Mouse (Mus musculus): ENCODE results near the gene Ccdc33. TPM values are rescaled to one million over a fixed set of nuclear protein-coding genes. Genes with fewer than 3 reads are reported as not detected.

The Ccdc33 gene
- polyA plus RNA-seq, 1 experiment from 2014 or later: 0.07 TPM

GRCm38 (mm10) chr9:58063531-58063930 lies 55.1 kb downstream of the Ccdc33 start, which contains the start of gene Stra6:
Stra6 (plus strand) TSS chr9:58063788.
- no peak for ATAC-seq (ENCODE audit: extremely low read depth, insufficient number of reproducible peaks, low FRiP score, low TSS enrichment)
- H3K9ac ChIP-seq: no peak within 1 kb of the TSS
- H3K27me3 ChIP-seq (replicated peaks): peaks cover 72% of the 10 kb centered on the region
- H3K9me3 ChIP-seq: no peaks in the 10 kb centered on the region
- H3K4me3 ChIP-seq: no peak within 1 kb of the TSS
- H3K36me3 ChIP-seq: no peaks in the 10 kb centered on the region
- peaks cover 39% of the 10 kb centered on the region for H3K4me1 ChIP-seq
- H3K27ac ChIP-seq (replicated peaks): no peak within 1 kb of the TSS
- no peak within 1 kb of the TSS for H3K4me2 ChIP-seq
- WGBS: 3% methylated on average over 3 of the region's 3 CpGs

GRCm38 (mm10) chr9:58060677-58061667 lies 57.7 kb downstream of the Ccdc33 start:
- WGBS: 7% methylated on average over 23 of the region's 23 CpGs
- no peaks in the 10 kb centered on the region for H3K36me3 ChIP-seq
- H3K27ac ChIP-seq (replicated peaks): no peak overlapping the region
- no peak for ATAC-seq (ENCODE audit: extremely low read depth, insufficient number of reproducible peaks, low FRiP score, low TSS enrichment)
- peaks cover 23% of the 10 kb centered on the region for H3K4me1 ChIP-seq
- H3K4me3 ChIP-seq: no peak overlapping the region
- H3K9ac ChIP-seq: no peak overlapping the region
- H3K27me3 ChIP-seq (replicated peaks): peaks cover 83% of the 10 kb centered on the region
- no peaks in the 10 kb centered on the region for H3K9me3 ChIP-seq
- H3K4me2 ChIP-seq: no peak overlapping the region

- ATAC-seq (ENCODE audit: extremely low read depth, insufficient number of reproducible peaks, low FRiP score, low TSS enrichment): no peak
- no peak overlapping the region for H3K4me2 ChIP-seq
- no peaks in the 10 kb centered on the region for H3K36me3 ChIP-seq
- H3K27me3 ChIP-seq (replicated peaks): peaks cover 84% of the 10 kb centered on the region
- H3K4me1 ChIP-seq: peaks cover 30% of the 10 kb centered on the region
- no peaks in the 10 kb centered on the region for H3K9me3 ChIP-seq
- no peak overlapping the region for H3K27ac ChIP-seq (replicated peaks)
- WGBS: 59% methylated on average over 1 of the region's 1 CpGs
- no peak overlapping the region for H3K9ac ChIP-seq
- H3K4me3 ChIP-seq: no peak overlapping the region
Measured at GRCm38 (mm10) chr9:58059920-58060319, 58.7 kb downstream of the Ccdc33 start.

GRCm38 (mm10) chr9:58055666-58056065 lies 63.0 kb downstream of the Ccdc33 start:
- Histone ChIP-seq H3K27ac (replicated peaks) (no peak overlapping the region), H3K9ac (no peak overlapping the region), H3K36me3 (no peaks in the 10 kb centered on the region), H3K27me3 (replicated peaks) (peaks cover 81% of the 10 kb centered on the region), H3K4me2 (no peak overlapping the region), H3K4me1 (peaks cover 21% of the 10 kb centered on the region), H3K4me3 (no peak overlapping the region), H3K9me3 (no peaks in the 10 kb centered on the region)
- no peak for ATAC-seq (ENCODE audit: extremely low read depth, insufficient number of reproducible peaks, low FRiP score, low TSS enrichment)
- WGBS: 51% methylated on average over 5 of the region's 5 CpGs

- Histone ChIP-seq H3K9ac (no peak overlapping the region), H3K27me3 (replicated peaks) (peaks cover 87% of the 10 kb centered on the region), H3K4me1 (peaks cover 23% of the 10 kb centered on the region), H3K4me3 (no peak overlapping the region), H3K9me3 (no peaks in the 10 kb centered on the region), H3K4me2 (no peak overlapping the region), H3K36me3 (no peaks in the 10 kb centered on the region), H3K27ac (replicated peaks) (no peak overlapping the region)
- WGBS: 94% methylated on average over 1 of the region's 1 CpGs
- ATAC-seq (ENCODE audit: extremely low read depth, insufficient number of reproducible peaks, low FRiP score, low TSS enrichment): no peak
Measured at GRCm38 (mm10) chr9:58054032-58054431, 64.6 kb downstream of the Ccdc33 start.

GRCm38 (mm10) chr9:58053544-58053943 lies 65.1 kb downstream of the Ccdc33 start:
- ATAC-seq (ENCODE audit: extremely low read depth, insufficient number of reproducible peaks, low FRiP score, low TSS enrichment): no peak
- Histone ChIP-seq H3K27me3 (replicated peaks) (peaks cover 86% of the 10 kb centered on the region), H3K9ac (no peak overlapping the region), H3K4me1 (peaks cover 28% of the 10 kb centered on the region), H3K27ac (replicated peaks) (no peak overlapping the region), H3K4me2 (no peak overlapping the region), H3K4me3 (no peak overlapping the region), H3K9me3 (no peaks in the 10 kb centered on the region), H3K36me3 (no peaks in the 10 kb centered on the region)
- 45% methylated on average over 3 of the region's 3 CpGs for WGBS

- peaks cover 81% of the 10 kb centered on the region for H3K27me3 ChIP-seq (replicated peaks)
- no peaks in the 10 kb centered on the region for H3K9me3 ChIP-seq
- H3K4me2 ChIP-seq: no peak overlapping the region
- no peak for ATAC-seq (ENCODE audit: extremely low read depth, insufficient number of reproducible peaks, low FRiP score, low TSS enrichment)
- WGBS: 17% methylated on average over 3 of the region's 3 CpGs
- no peak overlapping the region for H3K27ac ChIP-seq (replicated peaks)
- H3K4me3 ChIP-seq: no peak overlapping the region
- H3K36me3 ChIP-seq: no peaks in the 10 kb centered on the region
- H3K4me1 ChIP-seq: peaks cover 33% of the 10 kb centered on the region
- no peak overlapping the region for H3K9ac ChIP-seq
Measured at GRCm38 (mm10) chr9:58053102-58053501, 65.5 kb downstream of the Ccdc33 start.

GRCm38 (mm10) chr9:58051937-58052336 lies 66.7 kb downstream of the Ccdc33 start:
- peaks cover 71% of the 10 kb centered on the region for H3K27me3 ChIP-seq (replicated peaks)
- no peaks in the 10 kb centered on the region for H3K36me3 ChIP-seq
- ATAC-seq (ENCODE audit: extremely low read depth, insufficient number of reproducible peaks, low FRiP score, low TSS enrichment): no peak
- H3K27ac ChIP-seq (replicated peaks): no peak overlapping the region
- H3K9me3 ChIP-seq: no peaks in the 10 kb centered on the region
- no peak overlapping the region for H3K4me2 ChIP-seq
- H3K4me1 ChIP-seq: peaks cover 41% of the 10 kb centered on the region
- H3K9ac ChIP-seq: no peak overlapping the region
- H3K4me3 ChIP-seq: no peak overlapping the region
- WGBS: 31% methylated on average over 5 of the region's 5 CpGs

- ATAC-seq (ENCODE audit: extremely low read depth, insufficient number of reproducible peaks, low FRiP score, low TSS enrichment): no peak
- no peak overlapping the region for H3K9ac ChIP-seq
- 64% methylated on average over 7 of the region's 7 CpGs for WGBS
- no peaks in the 10 kb centered on the region for H3K9me3 ChIP-seq
- H3K27ac ChIP-seq (replicated peaks): no peak overlapping the region
- H3K4me3 ChIP-seq: no peak overlapping the region
- H3K4me1 ChIP-seq: peaks cover 37% of the 10 kb centered on the region
- H3K27me3 ChIP-seq (replicated peaks): peaks cover 61% of the 10 kb centered on the region
- H3K36me3 ChIP-seq: no peaks in the 10 kb centered on the region
- H3K4me2 ChIP-seq: no peak overlapping the region
Measured at GRCm38 (mm10) chr9:58049861-58050260, 68.8 kb downstream of the Ccdc33 start.

GRCm38 (mm10) chr9:58049186-58049585 lies 69.4 kb downstream of the Ccdc33 start:
- ATAC-seq (ENCODE audit: extremely low read depth, insufficient number of reproducible peaks, low FRiP score, low TSS enrichment): no peak
- Histone ChIP-seq H3K4me2 (no peak overlapping the region), H3K4me1 (peaks cover 40% of the 10 kb centered on the region), H3K27me3 (replicated peaks) (peaks cover 57% of the 10 kb centered on the region), H3K9me3 (no peaks in the 10 kb centered on the region), H3K4me3 (no peak overlapping the region), H3K27ac (replicated peaks) (no peak overlapping the region), H3K9ac (no peak overlapping the region), H3K36me3 (no peaks in the 10 kb centered on the region)
- 60% methylated on average over 6 of the region's 6 CpGs for WGBS

- no peak overlapping the region for H3K4me3 ChIP-seq
- ATAC-seq (ENCODE audit: extremely low read depth, insufficient number of reproducible peaks, low FRiP score, low TSS enrichment): no peak
- H3K9me3 ChIP-seq: no peaks in the 10 kb centered on the region
- no peaks in the 10 kb centered on the region for H3K36me3 ChIP-seq
- peaks cover 55% of the 10 kb centered on the region for H3K27me3 ChIP-seq (replicated peaks)
- WGBS: 14% methylated on average over 6 of the region's 6 CpGs
- 0 out of 2 replicates have a peak overlapping the region, but pooled peaks have one; percentile 54 for H3K9ac ChIP-seq
- no peak overlapping the region for H3K27ac ChIP-seq (replicated peaks)
- peaks cover 38% of the 10 kb centered on the region for H3K4me1 ChIP-seq
- 0 out of 2 replicates have a peak overlapping the region, but pooled peaks have one; percentile 4 for H3K4me2 ChIP-seq
Measured at GRCm38 (mm10) chr9:58048621-58049020, 70.0 kb downstream of the Ccdc33 start.

All from heart, embryonic 13.5 days (tissue).